Mouse (Mus musculus): ENCODE measurements around the gene Sema6d. TPM values are rescaled to one million over a fixed set of nuclear protein-coding genes. Genes with fewer than 3 reads are reported as not detected.

The Sema6d gene
- polyA plus RNA-seq, 1 experiment from 2014 or later: 3.4 TPM

- Histone ChIP-seq H3K4me1 (replicated peaks) (no peaks in the 10 kb centered on the region), H3K27me3 (no peaks in the 10 kb centered on the region), H3K9me3 (replicated peaks) (no peaks in the 10 kb centered on the region), H3K36me3 (replicated peaks) (no peaks in the 10 kb centered on the region), H3K27ac (replicated peaks) (no peak overlapping the region), H3K9ac (no peak overlapping the region), H3K4me3 (replicated peaks) (no peak overlapping the region), H3K4me2 (no peak overlapping the region)
- WGBS (ENCODE audit: insufficient replicate concordance): 59% methylated on average over 2 of the region's 2 CpGs
- ATAC-seq (ENCODE audit: insufficient read depth): no peak
Observed at GRCm38 (mm10) chr2:124354191-124354590, 264.4 kb downstream of the Sema6d start.

GRCm38 (mm10) chr2:124354716-124355115 is 264.9 kb downstream of the Sema6d start:
- 62% methylated on average over 2 of the region's 2 CpGs for WGBS (ENCODE audit: insufficient replicate concordance)
- H3K27me3 ChIP-seq: no peaks in the 10 kb centered on the region

GRCm38 (mm10) chr2:124369291-124369690 is 279.5 kb downstream of the Sema6d start:
- H3K9me3 ChIP-seq (replicated peaks): no peaks in the 10 kb centered on the region
- H3K9ac ChIP-seq: no peak overlapping the region
- no peak overlapping the region for H3K4me2 ChIP-seq
- no peaks in the 10 kb centered on the region for H3K27me3 ChIP-seq
- no peaks in the 10 kb centered on the region for H3K36me3 ChIP-seq (replicated peaks)
- no peak for ATAC-seq (ENCODE audit: insufficient read depth)
- H3K27ac ChIP-seq (replicated peaks): no peak overlapping the region
- WGBS (ENCODE audit: insufficient replicate concordance): 45% methylated on average over 1 of the region's 1 CpGs
- H3K4me1 ChIP-seq (replicated peaks): no peaks in the 10 kb centered on the region
- no peak overlapping the region for H3K4me3 ChIP-seq (replicated peaks)

More at GRCm38 (mm10) chr2:124354716-124355115, 264.9 kb downstream of the Sema6d start:
- H3K27ac ChIP-seq (replicated peaks): no peak overlapping the region
- H3K4me3 ChIP-seq (replicated peaks): no peak overlapping the region
- ATAC-seq (ENCODE audit: insufficient read depth): no peak
- no peak overlapping the region for H3K4me2 ChIP-seq
- no peaks in the 10 kb centered on the region for H3K36me3 ChIP-seq (replicated peaks)
- H3K9me3 ChIP-seq (replicated peaks): no peaks in the 10 kb centered on the region
- no peak overlapping the region for H3K9ac ChIP-seq
- H3K4me1 ChIP-seq (replicated peaks): no peaks in the 10 kb centered on the region

GRCm38 (mm10) chr2:124369991-124370390 is 280.2 kb downstream of the Sema6d start:
- H3K4me3 ChIP-seq (replicated peaks): no peak overlapping the region
- no peaks in the 10 kb centered on the region for H3K9me3 ChIP-seq (replicated peaks)
- H3K4me2 ChIP-seq: no peak overlapping the region
- H3K4me1 ChIP-seq (replicated peaks): no peaks in the 10 kb centered on the region
- no peaks in the 10 kb centered on the region for H3K36me3 ChIP-seq (replicated peaks)
- H3K27ac ChIP-seq (replicated peaks): no peak overlapping the region
- WGBS (ENCODE audit: insufficient replicate concordance): 69% methylated on average over 2 of the region's 2 CpGs
- no peak overlapping the region for H3K9ac ChIP-seq
- H3K27me3 ChIP-seq: no peaks in the 10 kb centered on the region
- no peak for ATAC-seq (ENCODE audit: insufficient read depth)

- Histone ChIP-seq H3K4me3 (replicated peaks) (no peak overlapping the region), H3K9me3 (replicated peaks) (no peaks in the 10 kb centered on the region), H3K9ac (no peak overlapping the region), H3K27ac (replicated peaks) (no peak overlapping the region), H3K27me3 (no peaks in the 10 kb centered on the region), H3K4me1 (replicated peaks) (no peaks in the 10 kb centered on the region), H3K4me2 (no peak overlapping the region), H3K36me3 (replicated peaks) (no peaks in the 10 kb centered on the region)
- ATAC-seq (ENCODE audit: insufficient read depth): no peak
- 19% methylated on average over 2 of the region's 2 CpGs for WGBS (ENCODE audit: insufficient replicate concordance)
Observed at GRCm38 (mm10) chr2:124371363-124371762, 281.6 kb downstream of the Sema6d start.

- Histone ChIP-seq H3K4me1 (replicated peaks) (no peaks in the 10 kb centered on the region), H3K36me3 (replicated peaks) (no peaks in the 10 kb centered on the region), H3K9ac (no peak overlapping the region), H3K9me3 (replicated peaks) (no peaks in the 10 kb centered on the region), H3K27me3 (no peaks in the 10 kb centered on the region), H3K4me3 (replicated peaks) (no peak overlapping the region), H3K27ac (replicated peaks) (no peak overlapping the region), H3K4me2 (no peak overlapping the region)
- no peak for ATAC-seq (ENCODE audit: insufficient read depth)
- WGBS (ENCODE audit: insufficient replicate concordance): 66% methylated on average over 1 of the region's 1 CpGs
Observed at GRCm38 (mm10) chr2:124385053-124385452, 295.3 kb downstream of the Sema6d start.

- H3K4me1 ChIP-seq (replicated peaks): no peaks in the 10 kb centered on the region
- H3K4me3 ChIP-seq (replicated peaks): no peak overlapping the region
- 21% methylated on average over 1 of the region's 1 CpGs for WGBS (ENCODE audit: insufficient replicate concordance)
- H3K4me2 ChIP-seq: no peak overlapping the region
- H3K9me3 ChIP-seq (replicated peaks): no peaks in the 10 kb centered on the region
- H3K36me3 ChIP-seq (replicated peaks): no peaks in the 10 kb centered on the region
- H3K9ac ChIP-seq: no peak overlapping the region
- H3K27me3 ChIP-seq: no peaks in the 10 kb centered on the region
- ATAC-seq (ENCODE audit: insufficient read depth): no peak
- no peak overlapping the region for H3K27ac ChIP-seq (replicated peaks)
Observed at GRCm38 (mm10) chr2:124385722-124386121, 296.0 kb downstream of the Sema6d start.

GRCm38 (mm10) chr2:124388269-124388668 is 298.5 kb downstream of the Sema6d start:
- Histone ChIP-seq H3K36me3 (replicated peaks) (no peaks in the 10 kb centered on the region), H3K27me3 (no peaks in the 10 kb centered on the region), H3K4me2 (no peak overlapping the region), H3K9me3 (replicated peaks) (no peaks in the 10 kb centered on the region), H3K27ac (replicated peaks) (no peak overlapping the region), H3K4me1 (replicated peaks) (no peaks in the 10 kb centered on the region), H3K4me3 (replicated peaks) (no peak overlapping the region), H3K9ac (no peak overlapping the region)
- WGBS (ENCODE audit: insufficient replicate concordance): 49% methylated on average over 1 of the region's 1 CpGs
- no peak for ATAC-seq (ENCODE audit: insufficient read depth)

GRCm38 (mm10) chr2:124396733-124397132 is 307.0 kb downstream of the Sema6d start:
- no peak for ATAC-seq (ENCODE audit: insufficient read depth)
- Histone ChIP-seq H3K9ac (no peak overlapping the region), H3K4me2 (no peak overlapping the region), H3K36me3 (replicated peaks) (no peaks in the 10 kb centered on the region), H3K4me3 (replicated peaks) (no peak overlapping the region), H3K27me3 (no peaks in the 10 kb centered on the region), H3K4me1 (replicated peaks) (no peaks in the 10 kb centered on the region), H3K9me3 (replicated peaks) (no peaks in the 10 kb centered on the region), H3K27ac (replicated peaks) (no peak overlapping the region)
- WGBS (ENCODE audit: insufficient replicate concordance): 59% methylated on average over 4 of the region's 4 CpGs

- Histone ChIP-seq H3K4me3 (replicated peaks) (no peak overlapping the region), H3K27me3 (no peaks in the 10 kb centered on the region), H3K27ac (replicated peaks) (no peak overlapping the region), H3K4me1 (replicated peaks) (no peaks in the 10 kb centered on the region), H3K9me3 (replicated peaks) (no peaks in the 10 kb centered on the region), H3K36me3 (replicated peaks) (no peaks in the 10 kb centered on the region), H3K4me2 (no peak overlapping the region), H3K9ac (no peak overlapping the region)
- 67% methylated on average over 5 of the region's 5 CpGs for WGBS (ENCODE audit: insufficient replicate concordance)
- ATAC-seq (ENCODE audit: insufficient read depth): no peak
Observed at GRCm38 (mm10) chr2:124397304-124397703, 307.5 kb downstream of the Sema6d start.

- no peak overlapping the region for H3K4me2 ChIP-seq
- H3K4me3 ChIP-seq (replicated peaks): no peak overlapping the region
- H3K4me1 ChIP-seq (replicated peaks): no peaks in the 10 kb centered on the region
- H3K9me3 ChIP-seq (replicated peaks): no peaks in the 10 kb centered on the region
- WGBS (ENCODE audit: insufficient replicate concordance): 61% methylated on average over 2 of the region's 2 CpGs
- H3K27ac ChIP-seq (replicated peaks): no peak overlapping the region
- no peaks in the 10 kb centered on the region for H3K36me3 ChIP-seq (replicated peaks)
- ATAC-seq (ENCODE audit: insufficient read depth): no peak
- H3K27me3 ChIP-seq: no peaks in the 10 kb centered on the region
- no peak overlapping the region for H3K9ac ChIP-seq
Observed at GRCm38 (mm10) chr2:124399611-124400010, 309.8 kb downstream of the Sema6d start.

- WGBS (ENCODE audit: insufficient replicate concordance): 47% methylated on average over 6 of the region's 6 CpGs
- Histone ChIP-seq H3K36me3 (replicated peaks) (no peaks in the 10 kb centered on the region), H3K27me3 (no peaks in the 10 kb centered on the region), H3K4me1 (replicated peaks) (no peaks in the 10 kb centered on the region), H3K9me3 (replicated peaks) (no peaks in the 10 kb centered on the region), H3K4me2 (no peak overlapping the region), H3K27ac (replicated peaks) (no peak overlapping the region), H3K9ac (no peak overlapping the region), H3K4me3 (replicated peaks) (no peak overlapping the region)
- no peak for ATAC-seq (ENCODE audit: insufficient read depth)
Observed at GRCm38 (mm10) chr2:124401727-124402380, 312.1 kb downstream of the Sema6d start.
